Mouse (Mus musculus) cerebellum, adult 2 months (tissue): ENCODE measurements at regions not wholly inside any gene's neighbourhood (a gene's known extent, or its start where the extent isn't known, plus 50 kb on each side); places are given as distances from the start of the nearest gene placed in this dataset.

Experiments
- DNase-seq, 2 experiments: peaks; one replicate each; pipeline ENCODE4 v3.0.0; 2021
- H3K27ac ChIP-seq: fragments of 200-500 bp; 2 replicates; pipeline ENCODE4 v1.5.1; 2012; ENCODE audit warnings: low read length, control low read depth, inconsistent platforms; ENCODE audit not compliant: insufficient read depth
- H3K27me3 ChIP-seq: fragments of 200-500 bp; 2 replicates; pipeline ENCODE4 v1.6.1; 2012; ENCODE audit warnings: inconsistent platforms, mild to moderate bottlenecking, low read length, moderate library complexity; ENCODE audit not compliant: control insufficient read depth, insufficient read depth
- H3K4me1 ChIP-seq: fragments of 200-500 bp; 2 replicates; pipeline ENCODE4 v1.6.1; 2011; ENCODE audit warnings: low read length; ENCODE audit not compliant: control insufficient read depth, insufficient read depth
- H3K4me3 ChIP-seq: fragments of 200-500 bp; replicated peaks from 2 replicates; pipeline ENCODE3; 2011; ENCODE audit warnings: mild to moderate bottlenecking, low read depth, low read length, control low read depth; ENCODE audit not compliant: insufficient read depth
- CTCF ChIP-seq: fragments of 200-500 bp; IDR thresholded peaks from 2 replicates; pipeline ENCODE4 v1.5.1; 2011; ENCODE audit warnings: low read depth, mild to moderate bottlenecking, control low read depth, low read length, moderate library complexity, borderline replicate concordance; ENCODE audit not compliant: insufficient read depth
- POLR2A ChIP-seq: fragments of 200-500 bp; IDR thresholded peaks from 2 replicates; pipeline ENCODE4 v1.6.1; 2011; ENCODE audit warnings: low read length, control low read depth, borderline replicate concordance; ENCODE audit not compliant: insufficient read depth
- WGBS: fragments of 180-500 bp; shearing (Covaris S2); methylation state at CpG from one replicate; pipeline ENCODE4 v1.1.7; 2018; 5-methylcytosine and 5-hydroxymethylcytosine counted together

DNA sequence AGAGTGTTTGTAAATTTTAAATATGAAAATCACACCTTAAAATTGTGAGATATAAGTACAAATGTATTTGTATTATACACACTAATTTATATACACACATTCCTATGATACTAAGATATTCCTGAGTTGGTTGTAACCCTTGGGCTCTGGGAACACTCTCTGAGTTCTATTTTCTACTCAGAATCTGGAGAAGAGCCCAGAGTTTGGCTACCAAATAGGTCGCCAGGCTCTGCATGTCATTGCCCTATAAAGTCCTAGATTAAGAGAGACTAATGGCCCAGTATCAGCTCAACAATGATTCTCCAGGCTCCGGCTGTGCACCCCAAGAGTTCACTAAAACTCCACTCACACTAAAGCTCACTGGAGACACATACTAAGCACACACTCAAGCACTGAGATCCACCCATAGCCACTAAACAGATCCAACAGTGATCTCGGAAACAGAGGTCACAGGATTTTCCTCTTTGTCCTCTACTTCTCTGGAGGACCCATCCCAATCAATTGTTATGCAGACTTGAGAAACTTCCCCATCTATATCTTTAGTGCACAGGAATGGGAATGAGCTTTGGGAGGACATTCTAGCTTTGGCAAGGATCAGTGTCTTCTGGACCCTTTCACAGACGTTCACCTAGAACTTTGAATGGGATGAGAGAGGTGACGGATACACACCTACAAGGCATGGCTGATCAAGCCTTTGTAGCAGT is 238.1 kb upstream of the Nr2f2 start:
- Histone ChIP-seq H3K4me3 (no peak overlapping the region), H3K4me1 (no peaks in the 10 kb centered on the region), H3K27ac (no peak overlapping the region), H3K27me3 (no peaks in the 10 kb centered on the region)
- 67% methylated on average over 5 of the region's 5 CpGs for WGBS
- TF ChIP-seq CTCF: no peak
- TF ChIP-seq POLR2A: no peak
- DNase-seq: no peak

DNA sequence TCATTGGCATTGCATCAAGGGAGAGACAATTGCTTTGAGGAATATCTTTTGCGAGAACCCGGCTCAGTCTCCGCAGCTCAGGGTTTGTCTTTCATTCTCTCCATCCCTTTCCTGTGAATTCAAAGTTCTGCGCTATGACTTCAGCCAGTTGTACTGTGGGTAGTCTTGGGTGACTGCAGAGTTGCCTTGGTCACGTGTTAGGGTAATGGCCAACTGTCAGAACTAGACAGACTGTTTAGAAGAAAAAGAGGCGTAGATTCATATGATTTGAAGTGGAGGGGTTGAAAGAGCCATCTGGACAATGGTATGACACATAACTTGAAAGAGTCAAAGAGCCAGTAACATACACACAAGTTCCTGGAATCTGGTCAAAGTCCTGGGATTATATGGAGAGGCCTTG is 226.5 kb upstream of the Nr2f2 start:
- WGBS: 81% methylated on average over 6 of the region's 6 CpGs
- Histone ChIP-seq H3K4me1 (no peaks in the 10 kb centered on the region), H3K4me3 (no peak overlapping the region), H3K27ac (no peak overlapping the region), H3K27me3 (no peaks in the 10 kb centered on the region)
- DNase-seq: no peak
- TF ChIP-seq POLR2A (no peak), CTCF (no peak)

DNA sequence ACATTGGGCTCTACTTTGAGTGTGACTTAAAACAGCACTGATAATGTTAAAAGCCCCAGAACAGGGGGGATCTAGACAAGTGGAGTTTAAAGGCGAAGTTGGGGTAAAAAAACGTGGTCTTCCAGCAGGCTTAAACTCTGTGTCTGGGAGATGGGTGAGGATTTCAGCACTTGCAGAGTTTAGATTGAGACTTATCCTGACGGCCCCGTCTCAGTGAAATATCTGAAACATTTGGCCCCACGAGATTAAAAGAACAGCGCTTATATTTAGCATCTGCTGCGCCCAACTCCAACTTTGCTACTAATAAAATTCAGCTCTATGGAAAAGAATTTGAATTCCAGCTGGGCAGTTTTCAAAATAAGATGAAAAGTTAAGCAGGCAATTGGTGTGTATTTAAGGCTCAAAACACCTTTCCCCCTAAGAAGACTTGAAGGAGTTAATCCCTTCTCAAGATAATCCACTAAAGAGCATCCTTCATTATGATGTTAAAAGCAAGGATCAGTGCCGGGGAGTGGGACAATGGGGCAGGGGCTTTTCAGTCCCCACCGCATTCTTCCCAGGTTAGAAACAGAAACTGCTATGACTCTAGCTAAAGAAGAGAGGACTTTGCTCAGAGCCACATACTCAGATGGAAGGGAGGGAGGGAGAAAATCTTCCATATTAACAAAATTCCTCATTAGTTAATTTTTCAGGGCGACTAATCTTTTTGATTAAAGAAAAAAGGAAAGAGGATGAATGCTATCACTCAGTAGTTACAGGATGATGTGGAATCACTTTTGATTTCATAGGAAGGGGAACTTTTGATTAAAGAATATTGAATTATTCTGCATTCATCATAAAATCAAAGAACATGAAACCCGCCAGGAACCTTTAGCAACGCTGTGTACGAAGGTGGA is 225.1 kb upstream of the Nr2f2 start:
- H3K4me1 ChIP-seq: no peaks in the 10 kb centered on the region
- no peaks in the 10 kb centered on the region for H3K27me3 ChIP-seq
- WGBS: 53% methylated on average over 13 of the region's 13 CpGs
- TF ChIP-seq CTCF (no peak), POLR2A (no peak)
- no peak overlapping the region for H3K4me3 ChIP-seq
- no peak for DNase-seq
- no peak overlapping the region for H3K27ac ChIP-seq

DNA sequence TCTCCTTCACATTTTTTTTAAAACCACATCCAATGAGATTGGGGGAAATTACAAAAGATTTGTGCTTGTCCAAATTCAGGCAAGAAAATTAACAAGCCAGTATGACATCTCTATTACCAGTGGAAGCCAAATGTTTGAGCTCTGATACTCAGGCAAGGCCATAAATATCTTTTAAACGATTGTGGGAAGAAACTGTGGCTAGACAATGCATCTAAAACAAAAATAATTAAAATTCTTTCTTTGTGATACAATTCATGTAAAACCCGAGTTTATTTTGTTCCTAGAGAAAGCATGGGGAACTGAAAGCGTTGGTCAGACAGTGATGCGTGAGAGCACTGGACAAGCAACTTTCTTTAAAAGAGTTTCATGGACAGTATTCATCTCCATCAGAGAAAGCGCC is 223.2 kb upstream of the Nr2f2 start:
- no peak overlapping the region for H3K27ac ChIP-seq
- TF ChIP-seq POLR2A: no peak
- no peak for TF ChIP-seq CTCF
- 77% methylated on average over 5 of the region's 5 CpGs for WGBS
- H3K4me3 ChIP-seq: no peak overlapping the region
- no peak for DNase-seq
- H3K4me1 ChIP-seq: no peaks in the 10 kb centered on the region
- H3K27me3 ChIP-seq: no peaks in the 10 kb centered on the region

DNA sequence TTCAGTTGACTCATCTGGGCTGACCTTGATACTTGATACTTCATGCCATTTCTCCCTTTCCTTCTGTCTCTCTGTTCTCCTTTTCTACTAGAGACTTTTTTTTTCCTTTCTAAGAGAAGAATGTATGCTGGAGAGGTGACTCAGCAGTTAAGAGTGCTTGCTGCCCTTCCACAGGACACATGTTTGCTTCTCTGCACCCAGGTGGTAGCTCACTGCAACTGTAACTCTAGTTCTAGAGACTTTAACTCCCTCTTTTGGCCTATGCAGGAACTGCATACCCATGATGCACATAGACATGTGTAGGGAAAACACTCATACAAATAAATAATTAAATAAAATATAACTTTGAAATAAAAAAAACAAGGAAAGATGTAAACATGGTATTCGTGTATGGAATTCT is 221.5 kb upstream of the Nr2f2 start:
- no peaks in the 10 kb centered on the region for H3K4me1 ChIP-seq
- H3K27me3 ChIP-seq: no peaks in the 10 kb centered on the region
- DNase-seq: no peak
- H3K4me3 ChIP-seq: no peak overlapping the region
- TF ChIP-seq POLR2A: no peak
- H3K27ac ChIP-seq: no peak overlapping the region
- 95% methylated on average over 1 of the region's 1 CpGs for WGBS

DNA sequence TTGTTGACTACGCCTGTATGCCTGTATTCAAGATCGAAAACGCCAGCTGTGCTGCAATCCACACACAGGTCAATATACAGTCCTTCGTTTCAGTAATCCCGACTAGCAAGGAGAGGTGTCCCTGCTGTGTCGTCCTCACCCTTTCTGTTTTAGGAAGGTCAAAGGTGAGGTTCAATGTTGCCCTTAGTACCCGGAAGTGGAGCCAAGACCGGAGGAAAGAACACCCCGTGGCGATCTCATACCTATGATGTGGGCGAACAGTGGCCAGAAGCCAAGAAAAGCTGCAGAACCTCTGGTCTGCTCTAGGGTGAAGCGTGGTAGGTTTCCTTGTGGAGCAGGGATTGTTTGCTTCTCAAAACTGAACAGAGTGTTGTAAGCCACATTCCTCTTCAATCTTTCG is 217.9 kb upstream of the Nr2f2 start:
- no peak for DNase-seq
- Histone ChIP-seq H3K27ac (no peak overlapping the region), H3K27me3 (no peaks in the 10 kb centered on the region), H3K4me1 (no peaks in the 10 kb centered on the region), H3K4me3 (no peak overlapping the region)
- TF ChIP-seq CTCF: no peak
- no peak for TF ChIP-seq POLR2A
- 77% methylated on average over 13 of the region's 13 CpGs for WGBS

DNA sequence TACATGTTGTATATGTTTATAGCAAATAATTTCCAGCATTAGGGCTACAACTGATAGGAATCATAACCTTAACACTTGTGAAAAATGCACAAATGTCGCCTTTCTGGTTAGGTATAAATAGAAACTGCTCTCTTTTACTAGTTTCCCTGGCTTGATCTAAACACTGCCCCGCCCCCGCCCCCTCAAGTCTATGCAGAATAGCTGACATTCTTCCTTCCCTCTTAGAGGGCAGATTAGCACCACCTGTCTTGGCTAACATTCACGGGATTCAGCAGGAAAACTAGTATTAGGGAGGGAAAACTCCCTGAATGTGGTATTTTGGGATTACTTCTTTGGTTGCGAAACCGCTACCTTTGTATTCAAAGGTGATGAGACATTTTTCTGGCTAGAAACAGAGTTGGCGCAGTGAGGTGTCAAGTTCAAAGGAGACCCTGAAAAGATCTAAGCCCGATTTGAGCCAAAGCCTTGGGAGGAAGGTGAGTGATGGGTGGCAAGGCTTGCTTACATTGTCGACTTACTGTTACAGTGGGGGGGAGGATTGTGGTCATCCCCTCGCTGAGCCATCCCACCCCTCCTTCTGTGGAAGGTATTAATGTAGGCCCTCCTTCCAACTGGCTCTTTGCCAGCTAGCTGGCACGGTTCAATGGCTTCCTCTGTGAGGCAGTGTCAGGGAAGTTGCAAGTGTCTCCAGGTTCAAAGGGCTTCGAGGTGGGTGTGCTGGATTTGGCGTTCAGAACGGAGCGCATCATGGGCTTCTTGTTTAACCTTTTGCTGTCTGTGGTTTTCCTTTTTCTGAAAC is 209.8 kb upstream of the Nr2f2 start:
- H3K27ac ChIP-seq: no peak overlapping the region
- H3K4me1 ChIP-seq: no peaks in the 10 kb centered on the region
- WGBS: 34% methylated on average over 15 of the region's 15 CpGs
- no peak for DNase-seq
- TF ChIP-seq POLR2A (no peak), CTCF (no peak)
- H3K4me3 ChIP-seq: no peak overlapping the region
- no peaks in the 10 kb centered on the region; the same call in 1 of the 2 replicates for H3K27me3 ChIP-seq

DNA sequence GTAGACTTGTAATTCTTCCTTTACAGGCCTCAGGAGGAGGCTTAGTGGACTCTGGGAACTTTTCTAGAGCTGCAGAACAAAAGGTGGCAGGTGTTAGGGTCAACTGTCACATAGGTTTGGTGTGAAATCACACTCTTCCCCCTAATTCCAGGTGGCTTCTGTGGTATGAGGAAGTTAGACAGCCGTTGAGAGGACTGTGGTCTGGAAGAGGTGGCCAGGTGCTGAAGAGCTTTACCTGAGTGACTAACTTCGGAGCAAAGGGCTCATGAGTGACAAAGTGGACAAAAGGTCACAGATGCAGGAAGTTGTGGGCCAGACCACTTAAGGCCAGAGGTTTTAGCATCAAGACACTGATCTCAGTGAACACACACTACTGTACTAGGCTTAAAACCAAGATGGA is 209.1 kb upstream of the Nr2f2 start:
- no peaks in the 10 kb centered on the region; the same call in 1 of the 2 replicates for H3K27me3 ChIP-seq
- TF ChIP-seq POLR2A: no peak
- TF ChIP-seq CTCF: no peak
- WGBS: 90% methylated on average over 2 of the region's 2 CpGs

More for the DNA sequence above, 209.1 kb upstream of the Nr2f2 start:
- Histone ChIP-seq H3K27ac (no peak overlapping the region), H3K4me1 (no peaks in the 10 kb centered on the region), H3K4me3 (no peak overlapping the region)
- no peak for DNase-seq
